In the genomic region with DNA sequence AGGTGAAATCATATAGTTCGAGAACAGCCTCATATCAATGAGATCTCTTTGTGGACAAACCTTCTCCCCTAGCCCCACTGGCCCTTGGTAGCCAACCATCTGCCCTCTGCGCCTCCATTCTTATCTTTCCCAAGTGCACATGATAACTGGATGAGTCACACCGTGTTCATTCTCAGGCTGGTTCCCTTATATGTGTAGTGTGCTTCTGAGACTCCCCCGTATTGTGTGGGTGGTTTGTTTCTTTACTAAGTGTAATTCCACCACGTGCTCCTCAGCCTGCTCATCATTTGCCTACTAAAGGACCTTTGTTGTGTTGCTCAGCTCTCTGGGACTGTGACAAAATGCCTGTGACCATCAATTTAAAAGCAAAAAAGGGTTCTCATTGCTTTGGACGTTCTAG, we compare ENCODE assay signal across 21 mouse cellular contexts. TPM values are rescaled to one million over a fixed set of nuclear protein-coding genes. Genes with fewer than 3 reads are reported as not detected.
DNase-seq lines count a peak whose midpoint lies in the region; ATAC-seq and TF ChIP-seq lines count a peak whose summit lies in the region.
"Had no signal": no experiment of that assay in that cellular context is flagged by ENCODE, and none has a peak within 500 bp of the region (broad histone marks: within the 10 kb centered on the region; RNA-seq: fewer than 3 reads in every experiment).

No protein-coding gene starts in this region.

- no peak overlapping the region for H3K4me2 ChIP-seq in midbrain, embryonic 11.5 days
- H3K4me2 ChIP-seq: forebrain, embryonic 13.5 days; forebrain, embryonic 15.5 days had no signal

- TF ChIP-seq CTCF in MEL (IDR thresholded peaks at IDR 0.05 in 2 of 3, conservative IDR thresholded peaks at IDR 0.05 in 1 of 3; ENCODE audit: control insufficient read depth in 1 of 3, insufficient read depth in 1 of 3, low read depth in 2 of 3, low read length in 3 of 3, poor library complexity in 1 of 3, severe bottlenecking in 1 of 3): no peak

- H3K4me3 ChIP-seq in midbrain, embryonic 11.5 days (ENCODE audit: low read depth, low read length): no peak overlapping the region
- H3K4me3 ChIP-seq in midbrain, embryonic 10.5 days: no peak overlapping the region
- no peak overlapping the region for H3K4me3 ChIP-seq in MEL (ENCODE audit: control insufficient read depth in 1 of 2, insufficient read depth in 1 of 2, low read depth in 2 of 2, low read length in 2 of 2)
- H3K4me3 ChIP-seq: forebrain, embryonic 13.5 days; forebrain, embryonic 15.5 days had no signal

- peaks cover 42% of the 10 kb centered on the region for H3K27me3 ChIP-seq in midbrain, embryonic 11.5 days (ENCODE audit: control insufficient read depth, insufficient read depth, low read length)
- peaks cover 98% of the 10 kb centered on the region for H3K27me3 ChIP-seq in midbrain, embryonic 10.5 days (ENCODE audit: low read depth, poor library complexity, severe bottlenecking)
- no peaks in the 10 kb centered on the region for H3K27me3 ChIP-seq in MEL (ENCODE audit: control insufficient read depth in 1 of 2, insufficient read depth in 2 of 2, low read length in 2 of 2)

- no peak overlapping the region for H3K9ac ChIP-seq in midbrain, embryonic 11.5 days (ENCODE audit: low read length)
- no peak overlapping the region for H3K9ac ChIP-seq in MEL (ENCODE audit: control insufficient read depth, low read depth, low read length, poor library complexity, severe bottlenecking)
- H3K9ac ChIP-seq: forebrain, embryonic 13.5 days; forebrain, embryonic 15.5 days; forebrain, postnatal 0 days had no signal

- no peak for TF ChIP-seq EP300 in MEL (IDR thresholded peaks at IDR 0.05; ENCODE audit: low read depth in 1 of 2, low read length in 2 of 2)

- no peaks in the 10 kb centered on the region for H3K9me3 ChIP-seq in midbrain, embryonic 11.5 days (ENCODE audit: control insufficient read depth, low read length)
- H3K9me3 ChIP-seq in midbrain, embryonic 10.5 days (replicated peaks): no peaks in the 10 kb centered on the region
- H3K9me3 ChIP-seq in MEL (replicated peaks; ENCODE audit: insufficient read depth, low read length): no peaks in the 10 kb centered on the region
- H3K9me3 ChIP-seq: forebrain, embryonic 15.5 days; G1E had no signal

- no peak overlapping the region for H3K27ac ChIP-seq in midbrain, embryonic 11.5 days (ENCODE audit: low read depth, low read length)
- H3K27ac ChIP-seq in midbrain, embryonic 10.5 days (replicated peaks): no peak overlapping the region
- H3K27ac ChIP-seq in MEL (ENCODE audit: control insufficient read depth, low read depth, low read length): no peak overlapping the region
- H3K27ac ChIP-seq: forebrain, embryonic 13.5 days; forebrain, embryonic 15.5 days had no signal

- WGBS in midbrain, embryonic 11.5 days: 80% methylated on average over 6 of the region's 6 CpGs
- WGBS in midbrain, embryonic 10.5 days: 85% methylated on average over 6 of the region's 6 CpGs

- no peak for TF ChIP-seq RAD21 in MEL (IDR thresholded peaks at IDR 0.05; ENCODE audit: low read depth, low read length)

- ATAC-seq in midbrain, embryonic 11.5 days (ENCODE audit: low FRiP score): no peak
- ATAC-seq: CD4-positive, CD25-positive, alpha-beta regulatory T cell, adult 4 months; forebrain, embryonic 13.5 days; forebrain, embryonic 15.5 days; forebrain, postnatal 0 days had no signal

- H3K4me1 ChIP-seq in midbrain, embryonic 11.5 days (ENCODE audit: control insufficient read depth, insufficient read depth, low read length): peaks cover 9% of the 10 kb centered on the region
- peaks cover 28% of the 10 kb centered on the region for H3K4me1 ChIP-seq in midbrain, embryonic 10.5 days
- H3K4me1 ChIP-seq in MEL (ENCODE audit: control insufficient read depth in 1 of 2, insufficient read depth in 2 of 2, low read length in 2 of 2): no peaks in the 10 kb centered on the region

- peak; percentile 69 for DNase-seq in midbrain, embryonic 11.5 days (ENCODE audit: low spot score, missing footprints)
- DNase-seq in midbrain, embryonic 10.5 days (ENCODE audit: low spot score): no peak
- peak; percentile 54 for DNase-seq in 416B (ENCODE audit: low read depth)
- DNase-seq in MEL (ENCODE audit: low read depth, low spot score): peak; percentile 11
- no peak for DNase-seq in kidney, adult 11 months
- DNase-seq in thymus, adult 18-20 months: no peak
- DNase-seq in ovary, postnatal 36 days (ENCODE audit: low spot score): no peak
- DNase-seq: adrenal gland, adult 2 months; adrenal gland, postnatal 10 days; adrenal gland, postnatal 25 days; cerebellum, adult 11-12 months; cerebellum, adult 2 months; cerebellum, adult 9-10 months; cerebellum, postnatal 10 days; cerebellum, postnatal 25 days; forebrain, postnatal 0 days had no signal

- no peak for TF ChIP-seq POLR2A in MEL (IDR thresholded peaks at IDR 0.05; ENCODE audit: control insufficient read depth in 1 of 2, insufficient read depth in 1 of 2, low read depth in 1 of 2, low read length in 2 of 2, poor library complexity in 1 of 2)

- H3K36me3 ChIP-seq in midbrain, embryonic 11.5 days (ENCODE audit: control insufficient read depth, insufficient read depth, low read length): no peaks in the 10 kb centered on the region
- H3K36me3 ChIP-seq in midbrain, embryonic 10.5 days: no peaks in the 10 kb centered on the region
- no peaks in the 10 kb centered on the region for H3K36me3 ChIP-seq in MEL (ENCODE audit: control insufficient read depth in 1 of 2, insufficient read depth in 2 of 2, low read length in 2 of 2)
- H3K36me3 ChIP-seq: forebrain, embryonic 15.5 days; G1E had no signal

- no peaks in the 10 kb centered on the region for H3K79me2 ChIP-seq in MEL (ENCODE audit: control insufficient read depth, insufficient read depth, low read length, poor library complexity)

TF ChIP-seq in MEL, 35 proteins besides CTCF, POLR2A, EP300 and RAD21:
- TF ChIP-seq POLR2AphosphoS5 (IDR thresholded peaks at IDR 0.05; ENCODE audit: borderline replicate concordance, low read depth, low read length) (no peak), JUND (IDR thresholded peaks at IDR 0.05; ENCODE audit: low read depth, low read length) (no peak), USF1 (IDR thresholded peaks at IDR 0.05; ENCODE audit: low read depth, low read length) (no peak), MXI1 (IDR thresholded peaks at IDR 0.05; ENCODE audit: low read depth, low read length) (no peak), NRF1 (IDR thresholded peaks at IDR 0.05; ENCODE audit: insufficient read depth, low read depth, low read length, poor library complexity, severe bottlenecking) (no peak), GATA1 (IDR thresholded peaks at IDR 0.05; ENCODE audit: low read depth, low read length) (0 out of 2 replicates have a peak, but pooled peaks have one; percentile 19)

RNA-seq across cellular contexts. Expression of gene Alx4, which starts 18.9 kb away (rescaled TPM):
- 3.9 and 4.4 TPM in 2 replicates for polyA plus RNA-seq in midbrain, embryonic 11.5 days (2014; fragmentation: Nextera tagmentation; extraction: Ambion mirVana)
- 6.5 and 6.7 TPM in 2 replicates for polyA plus RNA-seq in midbrain, embryonic 10.5 days (2016; fragmentation: Nextera tagmentation; extraction: Ambion mirVana)
- total RNA-seq in MEL (2012; rRNA removed): not detected in 2 replicates
- not detected for polyA plus RNA-seq in MEL (2012; ENCODE audit: insufficient read depth in 1 of 2, insufficient read length in 2 of 2, low read depth in 1 of 2, low replicate concordance in 2 of 2, missing spikeins in 1 of 2)
- total RNA-seq: CH12.LX had no signal
- polyA plus RNA-seq: CD4-positive, CD25-positive, alpha-beta regulatory T cell, adult 4 months; G1E had no signal

Comparison
In these comparisons a context has a peak if more than half of its experiments do, and no peak if none do; other contexts are left out.
1. DNase-seq: peak in midbrain, embryonic 11.5 days (single experiment), 416B (single experiment) and MEL (single experiment); none in midbrain, embryonic 10.5 days (single experiment), kidney, adult 11 months (single experiment), thymus, adult 18-20 months (0 of 2) and ovary, postnatal 36 days (single experiment).